Mouse (Mus musculus) ZHBTc4 (cell line): Measurements from ENCODE around the gene Ehbp1l1.

Experiments
- DNase-seq: peaks from one replicate; pipeline ENCODE4 v3.0.0-alpha.2; 2011; ENCODE audit warnings: low read depth, low spot score

Ehbp1l1 gene

GRCm38 (mm10) chr19:5725767-5726515 lies at the start of gene Ehbp1l1:
TSS of gene Ehbp1l1 (minus strand) at chr19:5726317.
- peak; percentile 72 for DNase-seq

- DNase-seq = peak; percentile 85
Observed at GRCm38 (mm10) chr19:5770925-5771860, 45.1 kb upstream of the Ehbp1l1 start, which contains the start of gene Scyl1. TSS of gene Scyl1 (minus strand) at chr19:5771419.

- no peak for DNase-seq
Observed at GRCm38 (mm10) chr19:5770311-5770710, 44.2 kb upstream of the Ehbp1l1 start.

- no peak for DNase-seq
Observed at GRCm38 (mm10) chr19:5767271-5767670, 41.2 kb upstream of the Ehbp1l1 start.

GRCm38 (mm10) chr19:5763163-5763562 lies 37.0 kb upstream of the Ehbp1l1 start:
- DNase-seq = no peak

- no peak for DNase-seq
Observed at GRCm38 (mm10) chr19:5758878-5759403, 32.8 kb upstream of the Ehbp1l1 start.

- peak; percentile 35 for DNase-seq
Observed at GRCm38 (mm10) chr19:5756991-5757636, 31.0 kb upstream of the Ehbp1l1 start.

GRCm38 (mm10) chr19:5756321-5756985 lies 30.3 kb upstream of the Ehbp1l1 start:
- DNase-seq = peak; percentile 47

GRCm38 (mm10) chr19:5751742-5752141 lies 25.6 kb upstream of the Ehbp1l1 start:
- DNase-seq = peak; percentile 63

GRCm38 (mm10) chr19:5750951-5751350 lies 24.8 kb upstream of the Ehbp1l1 start:
- DNase-seq = peak; percentile 59

- no peak for DNase-seq
Observed at GRCm38 (mm10) chr19:5749476-5749875, 23.4 kb upstream of the Ehbp1l1 start.

GRCm38 (mm10) chr19:5746907-5747363 lies 20.8 kb upstream of the Ehbp1l1 start:
- peak; percentile 61 for DNase-seq

GRCm38 (mm10) chr19:5745756-5746710 lies 19.9 kb upstream of the Ehbp1l1 start:
- DNase-seq = peak; percentile 62

GRCm38 (mm10) chr19:5743576-5743975 lies 17.5 kb upstream of the Ehbp1l1 start:
- DNase-seq = no peak

GRCm38 (mm10) chr19:5742241-5742641 lies 16.1 kb upstream of the Ehbp1l1 start:
- no peak for DNase-seq

GRCm38 (mm10) chr19:5741641-5742240 lies 15.6 kb upstream of the Ehbp1l1 start:
- peak; percentile 53 for DNase-seq

- DNase-seq = no peak
Observed at GRCm38 (mm10) chr19:5740320-5741317, 14.5 kb upstream of the Ehbp1l1 start, which contains the start of gene Ltbp3. TSS of gene Ltbp3 (plus strand) at chr19:5740904.

GRCm38 (mm10) chr19:5739446-5739845 lies 13.3 kb upstream of the Ehbp1l1 start:
- no peak for DNase-seq
